Mouse (Mus musculus) ES-E14 (cell line): ENCODE measurements at regions not wholly inside any gene's neighbourhood (a gene's known extent, or its start where the extent isn't known, plus 50 kb on each side); places are given as distances from the start of the nearest gene placed in this dataset.

Source experiments
- HCFC1 ChIP-seq: IDR thresholded peaks from 2 replicates; pipeline ENCODE4 v1.6.1; 2012; ENCODE audit warnings: low read length, inconsistent platforms, borderline replicate concordance; ENCODE audit not compliant: insufficient read depth
- MAFK ChIP-seq: IDR thresholded peaks from 2 replicates; pipeline ENCODE4 v1.6.1; 2014; ENCODE audit warnings: mild to moderate bottlenecking, low read depth, low read length, inconsistent platforms; ENCODE audit not compliant: insufficient read depth
- ZNF384 ChIP-seq: IDR thresholded peaks from 2 replicates; pipeline ENCODE4 v1.6.1; 2012; ENCODE audit warnings: low read depth, low read length, inconsistent platforms

DNA sequence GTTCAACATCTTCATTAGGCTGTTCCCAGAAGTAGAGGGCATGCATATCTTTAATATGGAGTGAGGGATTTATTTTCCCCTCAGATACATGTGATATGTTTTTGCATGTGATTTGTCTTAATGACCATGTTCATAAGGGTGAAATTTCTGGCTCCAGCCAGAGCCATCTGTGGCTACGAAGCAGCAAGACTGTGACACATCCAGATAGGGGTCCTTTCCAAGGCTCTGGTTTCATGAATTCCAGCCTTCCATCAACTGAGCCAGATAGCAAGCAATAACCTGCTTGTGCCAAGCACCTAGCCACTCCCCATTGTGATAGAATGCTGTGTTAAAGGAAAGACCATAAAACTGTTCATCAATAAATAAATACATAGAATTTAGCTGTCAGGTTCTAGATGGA is 389.6 kb downstream of the 1700129C05Rik start:
- TF ChIP-seq HCFC1 (no peak), ZNF384 (no peak), MAFK (no peak)
